Comparison of ENCODE assay signal across 11 mouse cellular contexts in genomic region chr3:152095030-152095429, GRCm38 (mm10).
DNase-seq lines count a peak whose midpoint lies in the region; ATAC-seq and TF ChIP-seq lines count a peak whose summit lies in the region.
"Had no signal": no experiment of that assay in that cellular context is flagged by ENCODE, and none has a peak within 500 bp of the region (broad histone marks: within the 10 kb centered on the region; RNA-seq: fewer than 3 reads in every experiment).

No protein-coding gene starts in this region.

- no peak overlapping the region for H3K27ac ChIP-seq in heart, adult 2 months
- no peak overlapping the region for H3K27ac ChIP-seq in heart, embryonic 12.5 days (ENCODE audit: poor library complexity, severe bottlenecking)
- no peak overlapping the region for H3K27ac ChIP-seq in lung, embryonic 14.5 days (ENCODE audit: low read depth)
- H3K27ac ChIP-seq: limb, embryonic 15.5 days; neural tube, embryonic 13.5 days had no signal

- no peak overlapping the region for H3K4me3 ChIP-seq in heart, adult 2 months
- no peak overlapping the region for H3K4me3 ChIP-seq in heart, embryonic 12.5 days
- H3K4me3 ChIP-seq in lung, embryonic 14.5 days (ENCODE audit: low read depth, low read length), result no peak overlapping the region
- H3K4me3 ChIP-seq: limb, embryonic 15.5 days; neural tube, embryonic 13.5 days had no signal

- no peaks in the 10 kb centered on the region for H3K79me2 ChIP-seq in heart, adult 2 months (replicated peaks; ENCODE audit: control insufficient read depth, insufficient read depth, low read length)

- no peak for DNase-seq in heart, adult 2 months
- peak; percentile 84 for DNase-seq in lung, embryonic 14.5 days
- DNase-seq in lung, postnatal 4 days, result no peak
- peak; percentile 71 for DNase-seq in adipocyte (ENCODE audit: low spot score)
- DNase-seq in urinary bladder, adult 18-20 months (ENCODE audit: low spot score in 2 of 2), result no peak
- DNase-seq in kidney, postnatal 14 days, result no peak
- DNase-seq: kidney, adult 11 months had no signal

- H3K4me2 ChIP-seq in heart, embryonic 12.5 days, result no peak overlapping the region
- no peak overlapping the region for H3K4me2 ChIP-seq in lung, embryonic 14.5 days
- H3K4me2 ChIP-seq: limb, embryonic 15.5 days; neural tube, embryonic 13.5 days had no signal

- H3K9ac ChIP-seq in heart, adult 2 months (ENCODE audit: low read depth, low read length), result no peak overlapping the region
- no peak overlapping the region for H3K9ac ChIP-seq in heart, embryonic 12.5 days
- no peak overlapping the region for H3K9ac ChIP-seq in lung, embryonic 14.5 days
- H3K9ac ChIP-seq: limb, embryonic 15.5 days; neural tube, embryonic 13.5 days had no signal

- H3K27me3 ChIP-seq in heart, adult 2 months (ENCODE audit: control insufficient read depth, insufficient read depth, low read length), result no peaks in the 10 kb centered on the region
- H3K27me3 ChIP-seq in heart, embryonic 12.5 days (replicated peaks), result 0 out of 2 replicates have a peak, but pooled peaks cover 3% of the 10 kb centered on the region
- H3K27me3 ChIP-seq in lung, embryonic 14.5 days (ENCODE audit: insufficient read depth, low read length), result no peaks in the 10 kb centered on the region
- H3K27me3 ChIP-seq: limb, embryonic 15.5 days; neural tube, embryonic 13.5 days had no signal

- TF ChIP-seq POLR2A in heart, adult 2 months (IDR thresholded peaks at IDR 0.05; ENCODE audit: insufficient read depth, low read depth, low read length), result no peak

- H3K9me3 ChIP-seq in heart, embryonic 12.5 days (replicated peaks), result no peaks in the 10 kb centered on the region; the same call in 1 of the 2 replicates
- H3K9me3 ChIP-seq in lung, embryonic 14.5 days (ENCODE audit: low read depth, low read length), result no peaks in the 10 kb centered on the region
- H3K9me3 ChIP-seq: limb, embryonic 15.5 days; neural tube, embryonic 13.5 days had no signal

- TF ChIP-seq CTCF in heart, adult 2 months (IDR thresholded peaks at IDR 0.05), result peak; percentile 80
- TF ChIP-seq CTCF in lung, embryonic 14.5 days (IDR thresholded peaks at IDR 0.05; ENCODE audit: low read depth), result peak; percentile 65

- no peak for ATAC-seq in heart, embryonic 12.5 days (ENCODE audit: insufficient number of reproducible peaks, low FRiP score)
- ATAC-seq in lung, embryonic 14.5 days (ENCODE audit: insufficient read depth), result 0 out of 2 replicates have a peak, but pooled peaks have one; percentile 44
- peak; percentile 66 for ATAC-seq in megakaryocyte-erythroid progenitor cell, adult 5-6 weeks (replicated peaks; ENCODE audit: low FRiP score, low TSS enrichment, poor library complexity, severe bottlenecking)

- H3K36me3 ChIP-seq in heart, adult 2 months (ENCODE audit: control insufficient read depth, insufficient read depth, low read length), result no peaks in the 10 kb centered on the region
- no peaks in the 10 kb centered on the region for H3K36me3 ChIP-seq in heart, embryonic 12.5 days
- H3K36me3 ChIP-seq in lung, embryonic 14.5 days (ENCODE audit: insufficient read depth), result no peaks in the 10 kb centered on the region
- H3K36me3 ChIP-seq: limb, embryonic 15.5 days; neural tube, embryonic 13.5 days had no signal

- 4% methylated on average over 3 of the region's 3 CpGs for WGBS in heart, adult 2 months
- WGBS in heart, embryonic 12.5 days, result 7% methylated on average over 3 of the region's 3 CpGs
- 2% methylated on average over 3 of the region's 3 CpGs for WGBS in lung, embryonic 14.5 days

- no peaks in the 10 kb centered on the region for H3K4me1 ChIP-seq in heart, adult 2 months (ENCODE audit: control insufficient read depth, insufficient read depth, low read length)
- no peaks in the 10 kb centered on the region for H3K4me1 ChIP-seq in heart, embryonic 12.5 days (replicated peaks)
- H3K4me1 ChIP-seq in lung, embryonic 14.5 days (ENCODE audit: insufficient read depth), result no peaks in the 10 kb centered on the region
- H3K4me1 ChIP-seq: limb, embryonic 15.5 days; neural tube, embryonic 13.5 days had no signal

- intact Hi-C loops in heart, adult 2 months (cut with DNase I), result no loop called here

- no peak for TF ChIP-seq EP300 in heart, adult 2 months (IDR thresholded peaks at IDR 0.05; ENCODE audit: insufficient read depth, low read depth, low read length)

Comparison
In these comparisons a context has a peak if more than half of its experiments do, and no peak if none do; other contexts are left out.
1. DNase-seq: peak in lung, embryonic 14.5 days (single experiment) and adipocyte (single experiment); none in heart, adult 2 months (0 of 2), lung, postnatal 4 days (0 of 2), urinary bladder, adult 18-20 months (0 of 2) and kidney, postnatal 14 days (single experiment).